Mouse (Mus musculus): Measurements from ENCODE around the gene Gm45808.
"Not testable (repeated sequence)": the region's sequence is repeated elsewhere in the genome, so short reads cannot be mapped to it uniquely, and the experiment has no call there.

Gm45808 gene

GRCm38 (mm10) chr7:45470869-45471268, 15.7 kb downstream of the Gm45808 start:
- peak; percentile 75 for DNase-seq (ENCODE audit: low read depth, low spot score)

GRCm38 (mm10) chr7:45467090-45467670, 19.4 kb downstream of the Gm45808 start:
- peak; percentile 83 for DNase-seq (ENCODE audit: low read depth, low spot score)

GRCm38 (mm10) chr7:45466283-45467089, 20.1 kb downstream of the Gm45808 start, which contains the start of gene Bax:
Gene Bax (minus strand): TSS chr7:45466898.
- DNase-seq (ENCODE audit: low read depth, low spot score) = peak; percentile 96

GRCm38 (mm10) chr7:45465549-45465948, 21.1 kb downstream of the Gm45808 start:
- DNase-seq (ENCODE audit: low read depth, low spot score) = peak; percentile 62

- no peak for DNase-seq (ENCODE audit: low read depth, low spot score)
Observed at GRCm38 (mm10) chr7:45465112-45465511, 21.5 kb downstream of the Gm45808 start.

- DNase-seq (ENCODE audit: low read depth, low spot score) = no peak
Observed at GRCm38 (mm10) chr7:45463987-45464778, 22.4 kb downstream of the Gm45808 start.

- DNase-seq (ENCODE audit: low read depth, low spot score) = not testable (repeated sequence)
Observed at GRCm38 (mm10) chr7:45462868-45463267, 23.7 kb downstream of the Gm45808 start.

- DNase-seq (ENCODE audit: low read depth, low spot score) = peak; percentile 55
Observed at GRCm38 (mm10) chr7:45462325-45462724, 24.3 kb downstream of the Gm45808 start.

- peak; percentile 47 for DNase-seq (ENCODE audit: low read depth, low spot score)
Observed at GRCm38 (mm10) chr7:45461781-45462180, 24.8 kb downstream of the Gm45808 start.

GRCm38 (mm10) chr7:45461326-45461725, 25.3 kb downstream of the Gm45808 start:
- DNase-seq (ENCODE audit: low read depth, low spot score) = peak; percentile 90

GRCm38 (mm10) chr7:45460860-45461314, 25.7 kb downstream of the Gm45808 start:
- DNase-seq (ENCODE audit: low read depth, low spot score) = peak; percentile 81

GRCm38 (mm10) chr7:45460377-45460776, 26.2 kb downstream of the Gm45808 start:
- no peak for DNase-seq (ENCODE audit: low read depth, low spot score)

GRCm38 (mm10) chr7:45459564-45460140, 27.0 kb downstream of the Gm45808 start, which contains the start of gene Ftl1:
Gene Ftl1 (minus strand): TSS chr7:45459884.
- peak; percentile 99 for DNase-seq (ENCODE audit: low read depth, low spot score)

GRCm38 (mm10) chr7:45458748-45459563, 27.7 kb downstream of the Gm45808 start:
- peak; percentile 85 for DNase-seq (ENCODE audit: low read depth, low spot score)

GRCm38 (mm10) chr7:45457204-45458060, 29.2 kb downstream of the Gm45808 start:
- DNase-seq (ENCODE audit: low read depth, low spot score) = peak; percentile 78

- DNase-seq (ENCODE audit: low read depth, low spot score) = no peak
Observed at GRCm38 (mm10) chr7:45456721-45457203, 29.8 kb downstream of the Gm45808 start.

- peak; percentile 81 for DNase-seq (ENCODE audit: low read depth, low spot score)
Observed at GRCm38 (mm10) chr7:45455932-45456696, 30.5 kb downstream of the Gm45808 start.

GRCm38 (mm10) chr7:45454971-45455370, 31.6 kb downstream of the Gm45808 start:
- DNase-seq (ENCODE audit: low read depth, low spot score) = no peak
